Mouse (Mus musculus) cerebellum, adult 9-10 months (tissue): ENCODE results near the gene Fhad1.

Experiments
- DNase-seq: peaks from one replicate; pipeline ENCODE4 v3.0.0; 2022

The Fhad1 gene

DNA sequence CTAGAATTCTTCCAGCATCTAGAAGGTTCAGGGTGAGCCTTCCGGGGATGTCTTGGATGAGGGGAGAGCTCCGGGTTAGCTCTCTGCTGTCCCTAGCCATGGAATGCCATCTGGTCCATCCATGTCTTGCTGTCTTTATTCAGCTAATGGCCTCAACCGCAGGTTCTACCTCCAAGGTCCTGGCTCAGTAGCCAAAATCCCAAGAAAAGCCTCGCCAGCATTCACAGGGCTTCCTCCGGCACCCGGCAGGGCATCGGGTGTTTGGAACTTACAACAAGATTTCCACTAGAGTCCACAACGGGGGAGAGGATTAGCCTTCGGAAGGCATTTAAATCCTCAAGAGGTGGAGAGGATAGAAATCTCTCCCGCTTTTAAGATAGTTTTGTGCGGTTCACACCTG is 84.9 kb downstream of the Fhad1 start:
- DNase-seq: peak; percentile 19

DNA sequence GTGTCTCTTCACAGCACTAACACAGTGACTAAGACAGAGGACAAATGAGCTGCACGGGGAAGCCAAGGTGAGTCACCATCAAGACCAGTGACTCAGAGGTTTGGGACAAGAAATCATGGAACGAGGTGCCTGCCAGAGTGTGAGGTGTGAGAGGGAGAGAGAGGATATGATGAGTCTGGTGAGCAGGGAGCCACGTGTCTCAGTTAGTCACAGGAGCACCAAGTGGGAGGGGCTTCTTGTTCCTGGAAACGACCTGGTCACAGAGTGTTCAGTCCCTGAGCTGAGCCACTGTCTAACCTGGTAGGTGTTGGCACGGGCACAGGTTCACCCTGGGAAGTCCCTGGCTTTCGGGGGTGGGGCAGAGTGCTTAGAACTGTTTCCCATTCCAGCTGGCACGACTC is 86.0 kb downstream of the Fhad1 start:
- peak; percentile 54 for DNase-seq

DNA sequence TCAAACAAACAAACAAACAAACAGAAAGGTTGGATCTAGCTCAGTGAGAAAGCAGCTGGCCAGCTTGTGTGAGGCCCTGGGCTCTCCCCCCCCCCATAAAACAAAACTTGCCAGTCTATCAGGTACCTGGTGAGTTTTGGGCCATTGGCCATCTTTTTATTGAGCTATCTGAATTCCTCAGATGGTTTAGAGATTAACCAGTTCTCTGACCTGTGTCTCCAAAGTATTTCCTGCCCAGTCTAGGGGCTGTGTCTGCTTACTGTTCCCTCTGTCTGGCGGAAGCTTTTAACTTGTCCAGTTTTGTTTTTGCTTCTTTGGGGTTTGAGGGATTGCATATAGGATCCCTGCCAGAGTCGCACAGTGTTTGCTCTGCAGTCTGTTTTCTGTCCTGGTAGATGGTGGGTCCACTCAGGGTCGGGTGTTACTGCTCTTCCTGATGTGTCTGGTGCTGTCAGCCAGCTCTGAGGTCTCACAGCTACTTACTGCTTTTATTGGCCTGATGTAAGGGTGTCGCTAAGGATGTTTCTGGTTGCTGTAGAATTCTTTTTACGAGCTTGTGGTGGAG is 89.0 kb downstream of the Fhad1 start:
- no peak for DNase-seq

DNA sequence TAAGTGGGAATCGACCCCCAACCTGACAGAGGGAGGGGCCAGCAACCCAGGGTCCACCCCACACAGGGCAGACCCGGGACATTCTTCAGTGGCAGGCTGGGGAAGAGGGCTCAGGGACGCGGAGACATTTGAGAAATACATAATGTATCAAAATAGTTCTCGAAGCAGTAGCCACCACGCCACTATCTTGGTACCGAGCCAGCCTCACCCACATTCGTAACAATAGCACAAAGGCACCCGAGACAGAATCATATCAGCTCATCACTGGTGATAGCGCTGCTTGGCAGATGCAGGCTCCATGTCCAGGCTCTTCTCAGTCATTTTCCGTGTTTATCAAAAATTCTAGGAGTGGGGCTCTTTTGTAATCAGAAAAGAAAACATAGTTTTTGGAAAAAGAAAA is 90.9 kb downstream of the Fhad1 start:
- no peak for DNase-seq

DNA sequence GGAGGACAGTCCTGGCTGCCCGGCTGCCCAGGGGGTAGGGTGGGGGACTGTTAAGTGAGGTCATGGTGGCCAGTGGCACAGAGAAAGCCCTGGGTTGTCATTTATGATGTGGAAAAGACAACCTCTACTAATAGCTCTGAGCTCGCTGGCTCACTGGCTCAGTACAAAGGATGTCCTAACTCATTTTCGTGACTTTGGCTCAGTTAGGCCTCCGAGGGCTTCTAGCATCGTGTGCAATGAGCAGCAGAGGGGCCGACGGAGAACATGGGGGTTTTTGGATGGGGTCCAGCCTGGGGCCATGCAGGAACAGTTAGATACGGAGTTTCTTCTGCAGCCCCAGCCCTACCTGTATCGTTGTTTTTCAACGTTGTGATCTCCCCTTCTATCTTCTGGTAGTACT is 94.5 kb downstream of the Fhad1 start:
- no peak for DNase-seq

DNA sequence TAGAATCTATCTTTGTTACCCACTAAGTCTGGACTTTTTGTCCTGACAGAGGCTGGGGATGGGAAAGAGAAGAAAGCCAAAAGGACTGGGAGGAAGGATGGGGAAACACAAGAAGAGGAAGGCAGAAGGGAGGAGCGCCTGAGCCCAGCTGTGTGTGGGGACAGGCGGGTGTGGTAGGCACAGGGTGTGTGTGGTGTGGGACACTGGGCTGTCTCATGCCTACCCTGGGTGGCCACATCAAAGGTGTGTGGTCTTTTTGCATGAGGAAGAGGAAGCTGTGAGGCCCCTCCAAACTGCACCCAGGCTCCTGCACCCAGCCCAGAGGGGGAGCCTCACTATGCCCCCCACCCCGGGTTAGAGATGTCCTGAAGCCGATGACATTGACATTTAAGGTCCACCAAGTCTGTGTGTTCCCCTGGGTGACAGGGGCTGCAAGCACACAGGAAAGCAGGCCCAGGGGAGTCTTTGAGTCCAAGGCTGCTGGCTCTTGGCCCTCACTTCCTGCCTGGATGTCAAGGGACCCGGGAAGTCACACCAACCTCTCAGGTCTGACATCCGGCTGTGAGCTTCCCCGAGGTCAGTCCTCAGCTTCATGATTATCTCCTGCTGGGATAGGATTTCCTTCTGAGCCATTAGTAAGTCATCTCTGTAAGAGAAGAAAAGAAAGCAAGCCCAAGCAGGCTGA is 97.0 kb downstream of the Fhad1 start:
- DNase-seq: no peak

DNA sequence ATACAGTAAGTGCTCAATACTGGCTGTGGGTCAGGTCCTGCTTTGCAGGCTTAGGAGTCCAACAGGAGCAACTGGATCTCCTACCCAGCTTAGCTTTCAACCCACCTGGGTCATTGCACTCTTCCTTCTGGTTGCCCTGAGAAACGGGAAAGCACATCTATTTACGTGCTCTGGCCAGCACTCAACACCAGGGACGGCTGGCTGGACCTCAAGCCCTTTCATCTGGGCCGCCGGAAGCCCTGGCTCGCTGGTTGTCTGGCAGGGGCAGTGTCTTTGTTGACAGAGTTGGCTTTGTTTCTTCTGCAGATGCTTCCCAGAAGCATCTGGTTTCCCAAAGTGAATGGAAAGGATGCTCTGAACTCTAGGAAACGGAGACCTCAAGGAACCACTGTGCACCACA is 100.8 kb downstream of the Fhad1 start:
- no peak for DNase-seq

DNA sequence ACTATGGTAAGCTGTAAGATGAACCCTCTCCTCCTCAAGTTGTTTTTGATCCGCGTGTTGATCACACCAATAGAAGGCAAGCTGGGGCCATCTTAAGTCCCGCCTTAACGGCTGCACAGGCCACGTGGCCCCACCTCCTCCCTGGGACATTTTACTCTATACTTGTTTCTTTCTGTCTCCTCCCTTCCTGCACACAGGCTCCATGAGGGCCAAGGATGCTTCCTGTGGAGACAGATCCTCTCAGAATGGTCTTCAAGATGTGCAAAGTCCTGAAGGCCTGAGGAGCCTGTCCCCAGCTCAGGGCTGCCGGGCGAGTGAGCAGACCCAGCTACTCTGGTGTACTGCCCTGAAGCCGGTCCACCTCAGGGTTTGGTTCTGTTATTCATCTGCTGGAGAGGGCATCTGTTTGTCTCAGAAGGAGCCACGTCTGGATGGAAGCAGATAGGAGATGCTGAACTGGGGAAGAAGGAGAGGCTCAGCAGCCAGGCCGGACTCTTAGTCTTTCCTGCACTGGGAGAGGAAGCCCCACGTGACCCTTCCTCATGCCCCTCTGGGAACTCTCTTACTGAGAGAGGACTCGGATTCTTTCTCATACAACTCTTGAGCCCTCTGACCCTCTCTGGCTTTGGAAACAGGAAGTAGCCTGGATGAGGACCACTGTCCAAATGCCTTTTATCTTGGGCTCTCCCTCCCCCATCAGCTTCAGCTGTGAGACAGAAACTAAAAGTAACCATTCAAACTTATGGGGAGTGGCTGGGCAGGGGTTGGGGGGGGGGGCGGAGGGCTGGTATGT is 101.5 kb downstream of the Fhad1 start:
- no peak for DNase-seq

DNA sequence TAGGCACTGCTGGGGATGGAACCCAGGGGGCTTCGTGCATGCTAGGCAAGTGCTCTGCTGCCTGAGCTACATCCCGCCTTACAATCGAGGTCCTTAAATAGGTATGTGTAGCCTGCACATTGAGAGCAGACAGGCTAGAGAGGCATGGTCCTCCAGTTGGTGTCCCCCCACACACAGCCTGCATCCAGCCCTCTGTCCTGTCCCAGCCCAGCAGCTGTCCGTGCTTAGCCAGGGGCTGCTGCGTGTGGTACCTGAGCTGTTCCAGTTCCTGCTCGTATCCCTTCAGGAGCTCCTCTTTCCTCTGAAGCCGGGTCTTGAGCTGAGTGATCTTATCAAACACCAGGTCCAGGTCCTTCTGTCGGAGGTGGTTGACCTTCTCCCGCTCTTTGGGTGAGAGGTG is 110.2 kb downstream of the Fhad1 start:
- no peak for DNase-seq

DNA sequence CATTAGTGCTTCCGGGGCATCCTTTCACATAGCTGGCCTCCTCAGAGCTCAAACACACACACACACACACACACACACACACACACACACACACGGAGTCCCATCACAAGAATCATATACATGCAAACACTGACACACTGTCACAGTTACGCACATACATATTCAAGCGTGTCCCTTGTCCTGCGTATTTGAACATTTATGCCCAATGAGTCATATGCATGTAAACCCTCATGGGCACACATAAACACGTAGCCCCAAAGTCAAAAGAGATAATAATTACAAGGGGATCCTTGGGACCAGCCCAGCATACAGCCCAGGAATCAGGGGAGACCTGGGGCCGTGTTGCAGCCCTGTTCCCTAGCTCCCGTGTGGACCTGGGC is 112.4 kb downstream of the Fhad1 start:
- DNase-seq: no peak

DNA sequence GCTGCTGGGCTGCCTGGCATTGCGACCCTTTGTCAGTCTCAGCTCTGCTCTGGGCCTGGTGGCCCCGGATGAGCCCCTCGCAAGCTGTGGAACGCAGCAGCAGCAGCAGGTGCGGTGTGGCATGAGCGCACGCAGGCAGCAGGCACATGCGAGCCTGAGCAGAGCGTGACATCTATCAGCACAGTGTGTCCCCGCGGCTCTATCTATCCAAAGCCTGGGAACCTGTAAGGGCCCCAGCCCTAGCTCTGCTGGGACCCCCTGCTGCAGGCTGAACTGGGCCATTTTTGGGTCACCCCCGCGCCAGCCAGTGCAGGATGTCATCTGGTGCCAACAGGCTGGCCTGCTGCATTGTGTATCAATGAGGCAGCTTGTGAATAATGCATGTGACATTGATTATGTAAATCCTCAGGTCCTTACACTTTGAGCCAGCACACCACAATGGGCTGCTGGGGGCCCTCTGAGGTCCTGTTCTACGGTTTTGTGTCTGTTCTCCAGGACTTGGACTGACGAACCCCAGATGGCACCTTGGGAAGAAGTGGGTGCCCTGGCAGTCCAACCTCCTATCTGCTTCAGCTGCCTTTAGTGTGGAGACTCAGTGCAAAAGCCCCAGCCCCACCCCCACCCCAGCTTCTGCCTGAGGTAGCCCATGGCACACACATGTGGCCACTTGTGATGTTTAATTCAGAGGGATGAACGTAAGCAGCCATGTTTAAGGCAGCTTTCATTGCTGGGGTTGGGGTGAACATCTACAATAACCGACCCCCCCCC is 113.0 kb downstream of the Fhad1 start:
- DNase-seq: no peak

DNA sequence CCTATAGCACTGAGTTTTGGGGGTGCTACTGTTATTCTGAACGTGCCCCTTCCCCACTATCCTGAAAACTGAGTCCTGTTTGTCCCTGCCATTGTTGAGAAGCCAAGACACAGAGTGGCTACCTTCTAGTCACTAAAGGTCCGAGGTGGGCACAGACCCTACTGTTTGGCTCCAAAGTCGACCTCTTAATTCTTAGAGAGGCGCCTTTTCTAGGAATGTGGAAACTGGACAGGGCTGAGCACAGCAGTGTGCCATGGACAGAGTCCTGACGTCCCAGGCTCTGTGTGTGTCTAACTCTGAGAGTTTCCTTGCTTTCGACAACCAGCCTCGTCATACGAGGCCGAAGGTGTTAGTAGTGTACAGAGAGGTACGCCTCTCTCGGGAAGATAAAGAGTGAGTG is 114.5 kb downstream of the Fhad1 start:
- DNase-seq: no peak

DNA sequence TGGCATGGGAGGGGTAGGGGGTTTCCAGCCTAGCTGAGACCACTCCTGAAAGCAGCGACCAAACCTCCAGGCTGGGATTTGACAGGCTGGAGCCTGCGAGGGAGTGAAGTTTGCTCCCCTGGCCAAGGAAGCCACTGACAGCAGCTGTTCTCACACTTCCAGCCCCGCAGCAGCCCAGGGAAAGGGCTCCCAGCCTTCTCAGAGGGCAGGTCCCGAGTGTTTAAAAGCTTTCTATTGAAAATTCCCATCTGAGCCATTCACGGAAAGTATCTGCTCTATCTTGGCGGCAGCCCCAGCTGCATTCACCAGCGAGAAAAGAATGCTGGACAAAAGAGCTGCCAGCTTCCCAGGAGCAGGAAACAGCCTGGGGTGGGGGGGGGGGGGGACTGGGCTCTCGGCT is 114.9 kb downstream of the Fhad1 start:
- DNase-seq: no peak

DNA sequence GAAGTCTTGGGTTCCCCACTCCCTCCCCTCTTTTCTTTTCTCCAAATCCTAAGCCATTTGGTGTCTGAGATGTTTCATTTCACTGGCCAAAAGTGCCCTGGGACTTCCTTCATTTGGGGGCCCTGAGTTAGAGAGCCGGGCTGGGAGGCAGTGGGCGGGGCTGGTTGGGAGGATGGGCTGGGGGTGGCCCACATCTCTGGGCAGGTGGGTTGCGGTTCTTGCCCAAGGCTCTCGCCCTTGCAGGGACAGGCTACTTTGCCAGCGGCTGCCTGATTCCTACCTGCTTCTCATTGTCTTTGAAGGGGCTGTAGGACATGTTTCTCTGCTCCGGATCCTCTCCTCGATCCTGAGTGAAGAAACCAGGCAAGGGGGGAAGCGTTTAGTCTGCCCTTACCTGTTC is 116.0 kb downstream of the Fhad1 start:
- no peak for DNase-seq

DNA sequence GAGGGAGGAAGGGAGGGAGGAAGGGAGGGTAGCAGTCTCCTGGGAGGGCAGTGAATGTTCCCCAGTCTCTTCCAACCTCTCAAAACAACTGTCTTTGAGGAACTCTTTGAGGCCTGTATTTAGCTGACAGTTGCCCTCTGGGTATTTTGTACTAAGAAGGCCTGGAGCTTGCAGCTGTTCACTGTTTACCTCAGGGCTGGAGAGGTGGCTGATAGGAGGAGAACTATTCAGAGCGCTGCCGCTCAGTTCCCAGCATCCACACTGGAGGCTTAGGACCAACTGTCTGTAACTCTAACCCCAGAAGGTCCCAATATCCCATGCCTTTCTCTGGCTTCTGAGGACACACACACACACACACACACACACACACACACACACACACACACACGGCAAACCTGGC is 117.0 kb downstream of the Fhad1 start:
- DNase-seq: no peak

DNA sequence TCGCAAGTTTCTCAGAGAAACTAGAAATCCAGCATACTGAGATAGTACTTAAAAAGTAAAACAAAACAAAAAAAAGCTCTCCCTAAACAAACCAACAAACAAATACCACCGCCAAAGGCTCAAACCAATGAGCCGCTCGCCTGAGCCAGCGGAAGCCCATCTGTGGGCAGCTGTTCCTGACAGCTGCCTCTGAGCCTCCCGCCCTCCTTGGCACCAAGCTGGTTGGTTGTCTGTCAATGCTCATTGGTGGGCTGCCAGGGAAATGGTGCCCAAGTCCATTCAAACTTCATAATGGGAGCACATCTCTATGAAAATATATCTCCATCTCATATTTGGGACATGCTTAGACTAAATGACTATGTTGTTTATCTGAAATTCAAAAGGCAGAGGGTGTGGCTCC is 117.7 kb downstream of the Fhad1 start:
- DNase-seq: no peak

DNA sequence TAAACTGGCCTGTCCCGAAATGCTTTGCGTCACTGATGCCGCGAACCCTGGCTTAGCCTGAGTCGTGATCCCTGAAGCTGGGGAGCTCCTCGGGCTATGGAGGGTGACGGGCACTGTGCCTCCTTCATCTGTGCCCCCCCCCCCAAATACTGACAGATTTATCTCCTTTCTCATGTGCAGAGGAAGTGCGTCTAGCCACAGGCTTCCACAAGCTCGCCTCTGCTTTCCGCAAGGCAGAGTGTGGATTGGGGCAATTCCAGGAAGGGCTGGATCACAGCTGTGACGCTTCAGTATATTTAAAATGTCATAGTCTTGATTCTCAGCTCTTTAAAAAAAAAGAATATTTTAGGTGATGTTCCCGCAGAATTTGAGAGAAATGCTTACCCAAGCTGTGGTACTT is 119.1 kb downstream of the Fhad1 start:
- DNase-seq: no peak

DNA sequence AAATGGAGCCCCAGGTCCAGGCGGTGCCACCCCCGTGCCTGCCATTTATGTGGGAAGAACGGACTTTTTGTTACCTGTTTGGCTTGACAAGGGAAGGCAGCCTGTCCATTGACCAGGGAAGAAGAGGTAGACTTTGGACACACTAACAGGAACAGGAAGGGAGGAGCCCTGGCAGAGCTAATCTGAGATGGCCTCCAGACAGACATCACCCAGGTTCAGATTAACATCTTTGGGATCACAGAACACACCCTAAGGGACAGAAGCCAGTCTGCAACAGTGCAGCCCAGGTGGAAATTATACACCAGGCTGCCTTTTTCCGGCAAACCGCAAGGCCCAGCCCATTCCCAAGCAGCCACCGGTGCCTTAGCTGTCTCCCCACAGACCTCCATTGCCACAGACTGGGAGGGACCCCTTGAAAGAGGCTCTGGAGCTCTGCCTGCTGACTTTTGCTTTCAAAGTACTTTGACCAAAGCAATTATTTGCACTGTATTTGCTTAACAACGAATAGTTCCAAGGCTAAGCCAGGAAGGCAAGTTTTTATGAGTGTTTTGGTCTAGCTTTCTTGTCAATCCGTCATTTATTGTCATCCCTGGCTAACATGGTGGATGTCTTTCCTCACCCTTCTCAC is 121.6 kb downstream of the Fhad1 start:
- DNase-seq: no peak

DNA sequence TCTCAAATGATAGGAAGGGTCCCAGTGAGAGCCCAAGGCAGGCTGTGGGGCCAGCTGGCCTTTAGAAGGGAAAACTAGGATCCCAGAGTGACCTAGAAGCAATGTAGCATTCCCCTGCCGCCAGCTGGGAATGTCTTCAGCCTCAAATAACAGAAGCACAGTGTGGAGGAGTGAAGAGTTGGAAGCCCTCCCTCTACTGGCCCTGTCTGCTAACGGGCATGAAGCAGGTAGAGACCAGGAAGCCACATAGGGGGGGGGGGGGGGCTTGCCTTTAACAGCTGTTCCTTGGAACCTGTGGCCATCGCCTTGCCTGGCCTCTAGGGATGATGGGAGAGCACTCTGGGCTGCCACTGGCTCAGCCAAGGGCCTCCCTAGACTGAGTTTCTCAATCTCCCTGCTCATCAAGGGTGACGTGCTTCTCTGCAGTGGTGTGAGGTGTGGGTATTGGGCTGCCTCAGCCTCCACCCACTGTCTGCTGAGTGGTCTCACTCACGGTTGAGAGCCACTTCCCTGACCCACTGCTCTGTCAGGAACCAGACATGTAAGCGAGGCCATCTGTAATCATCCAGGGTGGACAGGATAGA is 128.4 kb downstream of the Fhad1 start:
- no peak for DNase-seq

DNA sequence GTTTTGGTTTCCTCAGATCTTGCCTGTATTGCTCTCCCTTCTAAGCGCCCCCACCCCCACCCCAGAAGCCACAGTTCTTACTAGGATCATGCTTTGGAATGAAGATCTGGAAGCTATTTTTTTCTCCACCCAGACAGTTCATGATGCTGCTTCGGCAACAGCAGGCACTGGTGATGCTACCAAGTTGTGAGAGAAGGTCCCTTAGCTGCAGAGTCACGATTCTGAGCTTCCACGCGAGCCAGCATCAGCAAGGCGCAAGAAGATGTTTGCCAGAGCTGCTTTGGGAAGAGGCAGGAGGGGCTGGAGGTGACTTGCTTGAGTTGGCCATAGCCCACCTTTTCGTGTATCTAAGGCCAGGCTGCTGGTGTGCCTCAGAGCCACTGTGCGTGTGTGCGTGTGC is 129.4 kb downstream of the Fhad1 start:
- DNase-seq: no peak

DNA sequence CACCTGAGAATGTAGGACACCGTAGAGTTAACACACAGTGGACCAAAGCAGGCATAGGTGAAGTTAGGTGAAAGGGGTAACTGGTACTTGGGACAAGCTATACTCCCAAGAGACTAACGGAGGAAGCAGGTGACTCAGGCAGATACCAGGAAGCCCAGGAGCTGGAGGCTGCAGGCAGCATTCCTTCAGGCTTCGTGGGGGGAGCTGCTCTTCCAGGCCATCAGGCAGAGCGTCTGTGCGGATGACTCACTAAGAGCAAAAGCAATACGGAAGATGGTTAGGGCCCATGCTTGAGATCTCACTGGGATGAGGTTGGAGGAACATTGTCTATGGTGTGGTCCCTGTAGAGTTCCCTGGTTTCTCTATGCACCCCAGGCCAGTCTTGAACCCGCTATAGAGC is 132.0 kb downstream of the Fhad1 start:
- no peak for DNase-seq

DNA sequence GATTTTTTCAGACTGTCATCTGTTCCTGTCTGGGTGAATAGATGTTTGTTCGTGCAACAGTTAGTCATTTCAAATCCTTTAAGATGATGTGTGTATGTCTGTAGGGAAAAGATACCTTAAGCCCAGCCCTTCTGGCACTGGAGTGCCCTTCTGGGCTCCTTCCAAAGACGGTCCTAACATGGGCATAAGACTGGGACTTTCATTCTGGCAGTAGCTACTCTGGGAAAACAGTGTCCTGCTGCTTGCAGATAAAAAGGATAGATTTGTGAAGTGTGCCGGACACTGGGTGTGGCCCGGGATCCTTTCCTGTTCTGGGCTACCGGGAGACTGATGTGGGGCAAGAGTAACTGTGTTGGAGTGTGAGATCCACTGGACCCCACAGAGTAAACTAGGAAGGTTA is 132.9 kb downstream of the Fhad1 start:
- DNase-seq: no peak
